Mouse (Mus musculus) midbrain, embryonic 11.5 days (tissue): ENCODE measurements around the gene Aim2. TPM values are rescaled to one million over a fixed set of nuclear protein-coding genes. Genes with fewer than 3 reads are reported as not detected.
A peak's percentile ranks its signal among the peaks of the same experiment; 100 is the strongest.

ENCODE experiments used
- ATAC-seq: fragments of 200-750 bp; cut with Nextera tagmentation; 2 replicates; pipeline ENCODE4 v1.8.0; 2017; ENCODE audit warnings: moderate TSS enrichment, moderate library complexity; ENCODE audit not compliant: low FRiP score
- DNase-seq: peaks from one replicate; pipeline ENCODE4 v3.0.0; 2015; ENCODE audit warnings: low spot score; ENCODE audit errors: missing footprints
- H3K27ac ChIP-seq: fragments of 300-500 bp; sonication (generic); 2 replicates; pipeline ENCODE4 v1.5.1; 2014; ENCODE audit warnings: low read depth, low read length
- H3K27me3 ChIP-seq: fragments of 300-500 bp; sonication (generic); 2 replicates; pipeline ENCODE4 v1.6.1; 2014; ENCODE audit warnings: mild to moderate bottlenecking, low read length, moderate library complexity, mixed read lengths; ENCODE audit not compliant: control insufficient read depth, insufficient read depth
- H3K36me3 ChIP-seq: fragments of 300-500 bp; sonication (generic); 2 replicates; pipeline ENCODE4 v1.6.1; 2014; ENCODE audit warnings: mild to moderate bottlenecking, low read length, moderate library complexity, mixed read lengths; ENCODE audit not compliant: control insufficient read depth, insufficient read depth
- H3K4me1 ChIP-seq: fragments of 300-500 bp; sonication (generic); 2 replicates; pipeline ENCODE4 v1.6.1; 2014; ENCODE audit warnings: low read length; ENCODE audit not compliant: control insufficient read depth, insufficient read depth
- H3K4me2 ChIP-seq: fragments of 300-500 bp; sonication (generic); 2 replicates; pipeline ENCODE4 v1.6.1; 2014; ENCODE audit warnings: mild to moderate bottlenecking, moderate library complexity
- H3K4me3 ChIP-seq: fragments of 300-500 bp; sonication (generic); 2 replicates; pipeline ENCODE4 v1.5.1; 2014; ENCODE audit warnings: low read depth, low read length
- H3K9ac ChIP-seq: fragments of 300-500 bp; sonication (generic); 2 replicates; pipeline ENCODE4 v1.6.1; 2014; ENCODE audit warnings: low read length
- H3K9me3 ChIP-seq: fragments of 300-500 bp; sonication (generic); 2 replicates; pipeline ENCODE4 v1.6.1; 2016; ENCODE audit warnings: low read length; ENCODE audit not compliant: control insufficient read depth
- WGBS: fragments of 180-500 bp; shearing (Covaris S2); extraction: QIAGEN DNeasy Blood & Tissue Kit; methylation state at CpG from one replicate; pipeline ENCODE4 v1.1.7; 2014; 5-methylcytosine and 5-hydroxymethylcytosine counted together
- polyA plus RNA-seq: library from polyadenylated mRNA; unstranded; fragments of >200 nt; fragmentation: Nextera tagmentation; extraction: Ambion mirVana; gene quantifications from 2 replicates; pipeline ENCODE4 v1.2.1, GENCODE M21; 2014

Aim2 gene
- polyA plus RNA-seq, 1 experiment from 2014 or later: 4.1 TPM

GRCm38 (mm10) chr1:173369611-173370010 is 18.9 kb downstream of the Aim2 start:
- no peaks in the 10 kb centered on the region for H3K9me3 ChIP-seq
- 63% methylated on average over 2 of the region's 2 CpGs for WGBS

GRCm38 (mm10) chr1:173370456-173370855 is 19.8 kb downstream of the Aim2 start:
- Histone ChIP-seq H3K27me3 (no peaks in the 10 kb centered on the region), H3K27ac (no peak overlapping the region), H3K4me1 (peaks cover 21% of the 10 kb centered on the region), H3K4me2 (no peak overlapping the region), H3K36me3 (no peaks in the 10 kb centered on the region), H3K9ac (no peak overlapping the region), H3K9me3 (no peaks in the 10 kb centered on the region), H3K4me3 (no peak overlapping the region)
- ATAC-seq (no peak), DNase-seq (peak; percentile 79)
- 67% methylated on average over 6 of the region's 6 CpGs for WGBS

More at GRCm38 (mm10) chr1:173369611-173370010, 18.9 kb downstream of the Aim2 start:
- DNase-seq: no peak
- ATAC-seq: no peak
- Histone ChIP-seq H3K36me3 (no peaks in the 10 kb centered on the region), H3K4me1 (peaks cover 21% of the 10 kb centered on the region), H3K27ac (no peak overlapping the region), H3K4me2 (no peak overlapping the region), H3K27me3 (no peaks in the 10 kb centered on the region), H3K4me3 (no peak overlapping the region), H3K9ac (no peak overlapping the region)

GRCm38 (mm10) chr1:173371586-173371985 is 20.9 kb downstream of the Aim2 start:
- DNase-seq (peak; percentile 37), ATAC-seq (no peak)
- WGBS: 86% methylated on average over 6 of the region's 6 CpGs
- Histone ChIP-seq H3K36me3 (no peaks in the 10 kb centered on the region), H3K27ac (no peak overlapping the region), H3K4me1 (peaks cover 11% of the 10 kb centered on the region; the same call in 1 of the 2 replicates), H3K4me3 (no peak overlapping the region), H3K4me2 (no peak overlapping the region), H3K9ac (no peak overlapping the region), H3K27me3 (no peaks in the 10 kb centered on the region), H3K9me3 (no peaks in the 10 kb centered on the region)

GRCm38 (mm10) chr1:173374020-173374419 is 23.3 kb downstream of the Aim2 start:
- ATAC-seq (no peak), DNase-seq (no peak)
- H3K9ac ChIP-seq: no peak overlapping the region
- peaks cover 4% of the 10 kb centered on the region; the same call in 1 of the 2 replicates for H3K4me1 ChIP-seq
- H3K9me3 ChIP-seq: no peaks in the 10 kb centered on the region
- no peak overlapping the region for H3K27ac ChIP-seq
- H3K27me3 ChIP-seq: no peaks in the 10 kb centered on the region
- H3K36me3 ChIP-seq: no peaks in the 10 kb centered on the region
- WGBS: 89% methylated on average over 7 of the region's 7 CpGs
- no peak overlapping the region for H3K4me2 ChIP-seq
- no peak overlapping the region for H3K4me3 ChIP-seq

DNA sequence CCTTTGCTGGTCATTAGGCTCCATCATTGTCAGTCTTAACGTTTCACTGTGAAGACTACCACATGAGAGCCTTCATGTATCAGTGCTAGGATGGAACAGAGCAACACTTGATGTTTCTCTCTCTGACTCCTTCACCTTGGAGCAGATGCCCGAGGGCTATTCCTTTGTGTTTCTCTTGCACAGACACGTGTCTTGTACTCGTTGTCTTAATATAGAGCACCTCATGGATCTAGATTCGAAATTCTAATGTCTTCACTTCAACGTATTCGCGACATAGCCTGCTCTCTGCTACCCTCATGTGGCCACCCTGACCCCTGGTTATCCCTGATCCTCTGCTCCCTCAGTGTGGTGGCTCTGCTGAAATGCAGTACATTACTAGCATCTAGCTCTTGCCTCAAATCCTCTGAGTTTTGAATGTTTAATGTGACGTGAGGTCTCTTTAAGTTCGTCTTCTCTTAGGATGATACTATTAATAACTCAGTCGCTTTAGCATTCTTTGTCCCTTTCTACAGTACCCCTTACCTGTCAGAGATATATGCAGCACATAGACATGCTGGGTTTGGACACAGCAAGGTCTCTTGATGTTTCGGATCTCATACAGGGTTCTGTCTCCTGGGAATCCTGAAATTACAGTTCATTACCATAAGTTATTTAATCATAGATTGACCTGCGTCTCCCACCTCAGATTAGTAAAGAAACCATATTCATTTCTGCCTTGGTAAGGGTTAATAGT is 26.9 kb downstream of the Aim2 start:
- H3K27me3 ChIP-seq: no peaks in the 10 kb centered on the region
- no peak overlapping the region for H3K27ac ChIP-seq
- WGBS: 38% methylated on average over 13 of the region's 13 CpGs
- H3K9ac ChIP-seq: no peak overlapping the region
- no peaks in the 10 kb centered on the region for H3K36me3 ChIP-seq
- no peak overlapping the region for H3K4me2 ChIP-seq
- DNase-seq (peak; percentile 90), ATAC-seq (peak; percentile 70)
- no peak overlapping the region for H3K4me3 ChIP-seq
- H3K4me1 ChIP-seq: no peaks in the 10 kb centered on the region
- H3K9me3 ChIP-seq: no peaks in the 10 kb centered on the region

DNA sequence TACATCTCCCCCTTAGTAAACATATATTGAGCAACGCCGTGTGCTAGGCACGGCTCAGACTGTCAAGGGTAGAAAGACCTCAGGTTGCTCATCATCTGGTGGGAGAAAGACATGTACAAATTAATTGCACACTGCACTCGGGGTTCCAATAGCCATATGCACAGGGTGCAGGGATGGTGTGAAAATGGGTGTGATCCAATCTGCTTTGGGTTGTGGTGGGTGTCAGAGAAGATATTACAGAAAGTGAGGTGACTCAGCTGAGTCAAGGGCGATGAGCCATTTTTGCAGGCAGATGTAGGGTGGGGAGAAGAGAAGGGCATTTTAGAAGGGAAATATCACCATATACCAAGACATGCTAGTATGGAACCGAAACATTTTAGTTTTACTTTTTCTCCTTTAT is 30.8 kb downstream of the Aim2 start:
- no peak overlapping the region for H3K27ac ChIP-seq
- ATAC-seq (no peak), DNase-seq (peak; percentile 8)
- no peaks in the 10 kb centered on the region for H3K9me3 ChIP-seq
- no peak overlapping the region for H3K4me3 ChIP-seq
- H3K4me2 ChIP-seq: no peak overlapping the region
- H3K9ac ChIP-seq: no peak overlapping the region
- 91% methylated on average over 6 of the region's 6 CpGs for WGBS
- no peaks in the 10 kb centered on the region for H3K4me1 ChIP-seq
- H3K27me3 ChIP-seq: no peaks in the 10 kb centered on the region
- no peaks in the 10 kb centered on the region for H3K36me3 ChIP-seq

DNA sequence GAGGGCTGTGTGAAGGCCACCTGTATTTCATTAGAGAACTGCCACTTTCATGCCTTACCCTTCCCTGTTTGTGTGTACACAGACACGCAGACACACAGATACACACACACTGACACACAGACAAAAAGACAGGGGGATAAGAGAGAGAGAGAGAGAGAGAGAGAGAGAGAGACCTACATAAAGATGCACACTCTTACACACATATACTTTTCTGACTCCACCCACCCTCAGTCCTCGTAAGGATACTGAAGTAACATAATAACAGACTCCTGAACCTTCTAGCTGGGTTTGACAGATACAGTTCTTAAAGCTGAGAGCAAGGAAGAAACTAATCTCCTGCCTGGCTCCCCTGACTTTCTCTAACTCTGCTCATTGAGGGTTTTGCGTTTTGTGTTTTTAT is 38.8 kb downstream of the Aim2 start:
- 8% methylated on average over 3 of the region's 3 CpGs for WGBS

GRCm38 (mm10) chr1:173389901-173390401 is 39.3 kb downstream of the Aim2 start:
- Histone ChIP-seq H3K27ac (peak overlapping the region; percentile 56; the same call in 1 of the 2 replicates), H3K4me2 (peak overlapping the region; percentile 35), H3K4me1 (peaks cover 7% of the 10 kb centered on the region), H3K9ac (peak overlapping the region; percentile 14; the same call in 1 of the 2 replicates), H3K36me3 (no peaks in the 10 kb centered on the region), H3K4me3 (peak overlapping the region; percentile 22), H3K9me3 (no peaks in the 10 kb centered on the region), H3K27me3 (no peaks in the 10 kb centered on the region)
- ATAC-seq: peak; percentile 96
- WGBS: 1% methylated on average over 13 of the region's 13 CpGs
- peak; percentile 96 for DNase-seq

More for the DNA sequence above, 38.8 kb downstream of the Aim2 start:
- DNase-seq (no peak), ATAC-seq (peak; percentile 34)
- H3K27ac ChIP-seq: peak overlapping the region; percentile 56; the same call in 1 of the 2 replicates
- H3K9me3 ChIP-seq: no peaks in the 10 kb centered on the region
- H3K4me2 ChIP-seq: peak overlapping the region; percentile 35
- peaks cover 7% of the 10 kb centered on the region for H3K4me1 ChIP-seq
- no peaks in the 10 kb centered on the region for H3K27me3 ChIP-seq
- peak overlapping the region; percentile 14; the same call in 1 of the 2 replicates for H3K9ac ChIP-seq
- peak overlapping the region; percentile 22; the same call in 1 of the 2 replicates for H3K4me3 ChIP-seq
- H3K36me3 ChIP-seq: no peaks in the 10 kb centered on the region

- H3K27ac ChIP-seq: no peak overlapping the region
- WGBS: 91% methylated on average over 6 of the region's 6 CpGs
- DNase-seq (no peak), ATAC-seq (no peak)
- no peaks in the 10 kb centered on the region for H3K9me3 ChIP-seq
- H3K4me2 ChIP-seq: no peak overlapping the region
- H3K36me3 ChIP-seq: no peaks in the 10 kb centered on the region
- no peak overlapping the region for H3K9ac ChIP-seq
- H3K4me1 ChIP-seq: peaks cover 7% of the 10 kb centered on the region
- H3K27me3 ChIP-seq: no peaks in the 10 kb centered on the region
- H3K4me3 ChIP-seq: no peak overlapping the region
Measured at GRCm38 (mm10) chr1:173391754-173392153, 41.1 kb downstream of the Aim2 start.
